Mouse (Mus musculus) lung, adult 2 months (tissue): ENCODE results near the gene Sorbs1.

ENCODE experiments used
- CTCF ChIP-seq: fragments of 200-500 bp; IDR thresholded peaks from 2 replicates; pipeline ENCODE4 v1.5.1; 2011; ENCODE audit warnings: mild to moderate bottlenecking, low read length, control low read depth; ENCODE audit not compliant: insufficient read depth
- POLR2A ChIP-seq: fragments of 200-500 bp; IDR thresholded peaks from 2 replicates; pipeline ENCODE4 v1.6.1; 2011; ENCODE audit warnings: low read depth, mild to moderate bottlenecking, control low read depth, low read length, borderline replicate concordance; ENCODE audit errors: extremely low read depth

GRCm38 (mm10) chr19:40411379-40411813 lies 102.2 kb downstream of the Sorbs1 start:
- no peak for TF ChIP-seq CTCF
- no peak for TF ChIP-seq POLR2A
